Mouse (Mus musculus): ENCODE data around the gene Cercam. TPM values are rescaled to one million over a fixed set of nuclear protein-coding genes. Genes with fewer than 3 reads are reported as not detected.
"Not testable (repeated sequence)": the region's sequence is repeated elsewhere in the genome, so short reads cannot be mapped to it uniquely, and the experiment has no call there.

Gene Cercam
- polyA plus RNA-seq, 1 experiment from 2014 or later, result 14.0 TPM

GRCm38 (mm10) chr2:29886659-29887292 lies 17.8 kb downstream of the Cercam start:
- H3K4me3 ChIP-seq (ENCODE audit: low read depth, low read length); H3K27me3 ChIP-seq (ENCODE audit: control insufficient read depth, insufficient read depth, low read length); H3K27ac ChIP-seq (ENCODE audit: low read depth, low read length); H3K4me2 ChIP-seq; H3K36me3 ChIP-seq (ENCODE audit: control insufficient read depth, insufficient read depth, low read length); ATAC-seq (ENCODE audit: low FRiP score); H3K9me3 ChIP-seq (ENCODE audit: control insufficient read depth, low read length); H3K9ac ChIP-seq (ENCODE audit: low read length): not testable (repeated sequence)
- WGBS, result 86% methylated on average over 9 of the region's 9 CpGs
- H3K4me1 ChIP-seq (ENCODE audit: control insufficient read depth, insufficient read depth, low read length), result peaks cover 16% of the 10 kb centered on the region
- DNase-seq (ENCODE audit: low spot score, missing footprints), result peak; percentile 69

GRCm38 (mm10) chr2:29889066-29889944 lies 20.3 kb downstream of the Cercam start, which contains the start of gene Odf2:
Gene Odf2 (plus strand): TSS chr2:29889221.
- peak; percentile 100 for DNase-seq (ENCODE audit: low spot score, missing footprints)
- Histone ChIP-seq H3K9ac (ENCODE audit: low read length) (peak within 1 kb of the TSS; percentile 95), H3K27me3 (ENCODE audit: control insufficient read depth, insufficient read depth, low read length) (no peaks in the 10 kb centered on the region), H3K4me2 (peak within 1 kb of the TSS; percentile 92), H3K4me3 (ENCODE audit: low read depth, low read length) (peak within 1 kb of the TSS; percentile 98), H3K9me3 (ENCODE audit: control insufficient read depth, low read length) (no peaks in the 10 kb centered on the region), H3K27ac (ENCODE audit: low read depth, low read length) (peak within 1 kb of the TSS; percentile 87), H3K4me1 (ENCODE audit: control insufficient read depth, insufficient read depth, low read length) (peaks cover 16% of the 10 kb centered on the region), H3K36me3 (ENCODE audit: control insufficient read depth, insufficient read depth, low read length) (peaks cover 15% of the 10 kb centered on the region)
- 2% methylated on average over 70 of the region's 70 CpGs for WGBS
- ATAC-seq (ENCODE audit: low FRiP score), result peak; percentile 93

GRCm38 (mm10) chr2:29889991-29890833 lies 21.2 kb downstream of the Cercam start:
- no peaks in the 10 kb centered on the region for H3K27me3 ChIP-seq (ENCODE audit: control insufficient read depth, insufficient read depth, low read length)
- DNase-seq (ENCODE audit: low spot score, missing footprints), result peak; percentile 98
- H3K4me3 ChIP-seq (ENCODE audit: low read depth, low read length), result peak overlapping the region; percentile 98
- peaks cover 16% of the 10 kb centered on the region for H3K4me1 ChIP-seq (ENCODE audit: control insufficient read depth, insufficient read depth, low read length)
- H3K9ac ChIP-seq (ENCODE audit: low read length), result peak overlapping the region; percentile 95
- no peaks in the 10 kb centered on the region for H3K9me3 ChIP-seq (ENCODE audit: control insufficient read depth, low read length)
- ATAC-seq (ENCODE audit: low FRiP score), result peak; percentile 91
- peaks cover 20% of the 10 kb centered on the region for H3K36me3 ChIP-seq (ENCODE audit: control insufficient read depth, insufficient read depth, low read length)
- peak overlapping the region; percentile 92 for H3K4me2 ChIP-seq
- WGBS, result 0% methylated on average over 53 of the region's 61 CpGs
- peak overlapping the region; percentile 87 for H3K27ac ChIP-seq (ENCODE audit: low read depth, low read length)

GRCm38 (mm10) chr2:29891773-29892172 lies 22.8 kb downstream of the Cercam start:
- no peak overlapping the region for H3K9ac ChIP-seq (ENCODE audit: low read length)
- no peaks in the 10 kb centered on the region for H3K9me3 ChIP-seq (ENCODE audit: control insufficient read depth, low read length)
- H3K36me3 ChIP-seq (ENCODE audit: control insufficient read depth, insufficient read depth, low read length), result peaks cover 22% of the 10 kb centered on the region
- H3K27me3 ChIP-seq (ENCODE audit: control insufficient read depth, insufficient read depth, low read length), result no peaks in the 10 kb centered on the region
- H3K4me2 ChIP-seq, result no peak overlapping the region
- no peak overlapping the region for H3K4me3 ChIP-seq (ENCODE audit: low read depth, low read length)
- no peak overlapping the region for H3K27ac ChIP-seq (ENCODE audit: low read depth, low read length)
- WGBS, result 90% methylated on average over 6 of the region's 6 CpGs
- ATAC-seq (ENCODE audit: low FRiP score) (no peak), DNase-seq (ENCODE audit: low spot score, missing footprints) (no peak)
- peaks cover 16% of the 10 kb centered on the region for H3K4me1 ChIP-seq (ENCODE audit: control insufficient read depth, insufficient read depth, low read length)

GRCm38 (mm10) chr2:29896071-29896470 lies 27.1 kb downstream of the Cercam start:
- H3K9me3 ChIP-seq (ENCODE audit: control insufficient read depth, low read length), result no peaks in the 10 kb centered on the region
- no peak overlapping the region for H3K4me3 ChIP-seq (ENCODE audit: low read depth, low read length)
- no peak overlapping the region for H3K27ac ChIP-seq (ENCODE audit: low read depth, low read length)
- ATAC-seq (ENCODE audit: low FRiP score) (no peak), DNase-seq (ENCODE audit: low spot score, missing footprints) (no peak)
- H3K4me1 ChIP-seq (ENCODE audit: control insufficient read depth, insufficient read depth, low read length), result peaks cover 4% of the 10 kb centered on the region
- H3K4me2 ChIP-seq, result no peak overlapping the region
- WGBS, result 89% methylated on average over 1 of the region's 1 CpGs
- no peak overlapping the region for H3K9ac ChIP-seq (ENCODE audit: low read length)
- peaks cover 39% of the 10 kb centered on the region for H3K36me3 ChIP-seq (ENCODE audit: control insufficient read depth, insufficient read depth, low read length)
- H3K27me3 ChIP-seq (ENCODE audit: control insufficient read depth, insufficient read depth, low read length), result no peaks in the 10 kb centered on the region

- whole genome bisulfite sequencing, result 90% methylated on average over 2 of the region's 2 CpGs
- Histone ChIP-seq H3K9me3 (ENCODE audit: control insufficient read depth, low read length) (no peaks in the 10 kb centered on the region), H3K36me3 (ENCODE audit: control insufficient read depth, insufficient read depth, low read length) (peaks cover 50% of the 10 kb centered on the region), H3K27me3 (ENCODE audit: control insufficient read depth, insufficient read depth, low read length) (no peaks in the 10 kb centered on the region), H3K4me3 (ENCODE audit: low read depth, low read length) (no peak overlapping the region), H3K9ac (ENCODE audit: low read length) (no peak overlapping the region), H3K4me2 (no peak overlapping the region), H3K4me1 (ENCODE audit: control insufficient read depth, insufficient read depth, low read length) (no peaks in the 10 kb centered on the region), H3K27ac (ENCODE audit: low read depth, low read length) (no peak overlapping the region)
- no peak for ATAC-seq (ENCODE audit: low FRiP score)
- no peak for DNase-seq (ENCODE audit: low spot score, missing footprints)
Measured at GRCm38 (mm10) chr2:29897366-29897765, 28.4 kb downstream of the Cercam start.

GRCm38 (mm10) chr2:29898081-29898480 lies 29.1 kb downstream of the Cercam start:
- 100% methylated on average over 1 of the region's 1 CpGs for WGBS
- no peak for DNase-seq (ENCODE audit: low spot score, missing footprints)
- H3K4me3 ChIP-seq (ENCODE audit: low read depth, low read length), result no peak overlapping the region
- no peaks in the 10 kb centered on the region for H3K9me3 ChIP-seq (ENCODE audit: control insufficient read depth, low read length)
- H3K36me3 ChIP-seq (ENCODE audit: control insufficient read depth, insufficient read depth, low read length), result peaks cover 49% of the 10 kb centered on the region
- no peak overlapping the region for H3K9ac ChIP-seq (ENCODE audit: low read length)
- no peak for ATAC-seq (ENCODE audit: low FRiP score)
- no peaks in the 10 kb centered on the region for H3K4me1 ChIP-seq (ENCODE audit: control insufficient read depth, insufficient read depth, low read length)
- H3K4me2 ChIP-seq, result no peak overlapping the region
- H3K27me3 ChIP-seq (ENCODE audit: control insufficient read depth, insufficient read depth, low read length), result no peaks in the 10 kb centered on the region
- no peak overlapping the region for H3K27ac ChIP-seq (ENCODE audit: low read depth, low read length)

- Histone ChIP-seq H3K27ac (ENCODE audit: low read depth, low read length) (no peak overlapping the region), H3K4me2 (no peak overlapping the region), H3K4me1 (ENCODE audit: control insufficient read depth, insufficient read depth, low read length) (no peaks in the 10 kb centered on the region), H3K27me3 (ENCODE audit: control insufficient read depth, insufficient read depth, low read length) (no peaks in the 10 kb centered on the region), H3K4me3 (ENCODE audit: low read depth, low read length) (no peak overlapping the region), H3K9me3 (ENCODE audit: control insufficient read depth, low read length) (no peaks in the 10 kb centered on the region), H3K36me3 (ENCODE audit: control insufficient read depth, insufficient read depth, low read length) (peaks cover 45% of the 10 kb centered on the region), H3K9ac (ENCODE audit: low read length) (no peak overlapping the region)
- DNase-seq (ENCODE audit: low spot score, missing footprints), result no peak
- ATAC-seq (ENCODE audit: low FRiP score), result no peak
- WGBS, result 94% methylated on average over 10 of the region's 10 CpGs
Measured at GRCm38 (mm10) chr2:29902194-29902593, 33.2 kb downstream of the Cercam start.

All from midbrain, embryonic 11.5 days (tissue).